Mouse (Mus musculus) G1E (cell line): Measurements from ENCODE around the gene Rufy4. TPM values are rescaled to one million over a fixed set of nuclear protein-coding genes. Genes with fewer than 3 reads are reported as not detected.

Experiments used
- ATAC-seq: 2 replicates; pipeline ENCODE4 v1.8.0; 2016; ENCODE audit warnings: mild to moderate bottlenecking; ENCODE audit not compliant: insufficient number of reproducible peaks, poor library complexity, low FRiP score, severe bottlenecking; ENCODE audit errors: extremely low read depth
- DNase-seq: peaks from one replicate; pipeline ENCODE4 v3.0.0; 2012; ENCODE audit warnings: low spot score
- H3K27me3 ChIP-seq: 2 replicates; pipeline ENCODE4 v1.6.1; 2012; ENCODE audit warnings: mild to moderate bottlenecking, low read length, inconsistent platforms; ENCODE audit not compliant: insufficient read depth
- H3K36me3 ChIP-seq: replicated peaks from 2 replicates; pipeline ENCODE3; 2012; ENCODE audit warnings: mild to moderate bottlenecking, inconsistent platforms
- H3K4me1 ChIP-seq: 2 replicates; pipeline ENCODE4 v1.6.1; 2012; ENCODE audit warnings: low read depth, low read length, inconsistent platforms, mixed read lengths; ENCODE audit not compliant: insufficient read depth
- H3K4me3 ChIP-seq: 2 replicates; pipeline ENCODE4 v1.5.1; 2012; ENCODE audit warnings: low read depth, mild to moderate bottlenecking, inconsistent platforms, low read length, moderate library complexity, mixed read lengths
- H3K9me3 ChIP-seq: replicated peaks from 2 replicates; pipeline ENCODE4 v1.6.1; 2012; ENCODE audit warnings: inconsistent platforms
- CTCF ChIP-seq: IDR thresholded peaks from 2 replicates; pipeline ENCODE4 v1.5.1; 2012; ENCODE audit warnings: low read depth, low read length, inconsistent platforms, mixed read lengths
- GATA1 ChIP-seq: IDR thresholded peaks from 2 replicates; pipeline ENCODE4 v1.6.1; 2012; ENCODE audit warnings: borderline replicate concordance, low read length, inconsistent platforms, mixed read lengths
- GATA2 ChIP-seq: IDR thresholded peaks from 2 replicates; pipeline ENCODE4 v1.6.1; 2012; ENCODE audit warnings: low read depth, low read length, inconsistent platforms, borderline replicate concordance
- POLR2AphosphoS5 ChIP-seq: IDR thresholded peaks from 2 replicates; pipeline ENCODE4 v1.6.1; 2012; ENCODE audit warnings: low read depth, low read length, inconsistent platforms; ENCODE audit not compliant: insufficient replicate concordance
- TAL1 ChIP-seq: conservative IDR thresholded peaks from 2 replicates; pipeline ENCODE4 v1.6.1; 2012; ENCODE audit warnings: low read depth, low read length, inconsistent platforms, mixed read lengths
- polyA plus RNA-seq: library from polyadenylated mRNA; stranded (reverse); fragments of >175 nt; gene quantifications from 2 replicates; pipeline ENCODE4 v1.2.3, GENCODE M21; 2012
- total RNA-seq, 2 experiments: library from RNA; stranded (forward) in 1 of 2; stranded (reverse) in 1 of 2; fragments of 200-1000 nt in 1 of 2; fragments of >200 nt in 1 of 2; fragmentation: Nextera tagmentation in 1 of 2; gene quantifications; 2 replicates each; pipeline ENCODE4 v1.2.3; 2014 to 2017

The Rufy4 gene
- total and polyA plus RNA-seq, 3 experiments: 0.05 TPM; not detected in 2

- H3K9me3 ChIP-seq: no peaks in the 10 kb centered on the region
- ATAC-seq: no peak
- no peak for TF ChIP-seq GATA1
- no peak for TF ChIP-seq TAL1
- no peak for TF ChIP-seq GATA2
- no peak for TF ChIP-seq CTCF
- no peak for TF ChIP-seq POLR2AphosphoS5
- DNase-seq: no peak
- no peaks in the 10 kb centered on the region for H3K4me1 ChIP-seq
- H3K4me3 ChIP-seq: no peak overlapping the region
- H3K27me3 ChIP-seq: peaks cover 23% of the 10 kb centered on the region
- H3K36me3 ChIP-seq: no peaks in the 10 kb centered on the region
Observed at GRCm38 (mm10) chr1:74093447-74093846, 31.9 kb upstream of the Rufy4 start.

- TF ChIP-seq TAL1 (no peak), CTCF (no peak), POLR2AphosphoS5 (no peak), GATA2 (no peak), GATA1 (no peak)
- no peaks in the 10 kb centered on the region for H3K9me3 ChIP-seq
- H3K36me3 ChIP-seq: no peaks in the 10 kb centered on the region
- H3K4me3 ChIP-seq: no peak overlapping the region
- H3K27me3 ChIP-seq: peaks cover 31% of the 10 kb centered on the region
- DNase-seq (no peak), ATAC-seq (no peak)
- H3K4me1 ChIP-seq: no peaks in the 10 kb centered on the region
Observed at GRCm38 (mm10) chr1:74094497-74095270, 30.7 kb upstream of the Rufy4 start.

- ATAC-seq: no peak
- H3K4me3 ChIP-seq: no peak overlapping the region
- no peaks in the 10 kb centered on the region for H3K9me3 ChIP-seq
- H3K36me3 ChIP-seq: no peaks in the 10 kb centered on the region
- no peaks in the 10 kb centered on the region for H3K4me1 ChIP-seq
- TF ChIP-seq CTCF (no peak), GATA1 (no peak), POLR2AphosphoS5 (no peak), TAL1 (no peak), GATA2 (no peak)
- H3K27me3 ChIP-seq: peaks cover 34% of the 10 kb centered on the region
- no peak for DNase-seq
Observed at GRCm38 (mm10) chr1:74095296-74095695, 30.0 kb upstream of the Rufy4 start.

- ATAC-seq: no peak
- Histone ChIP-seq H3K36me3 (no peaks in the 10 kb centered on the region), H3K9me3 (no peaks in the 10 kb centered on the region), H3K4me1 (no peaks in the 10 kb centered on the region), H3K27me3 (peaks cover 34% of the 10 kb centered on the region), H3K4me3 (no peak overlapping the region)
- no peak for DNase-seq
- no peak for TF ChIP-seq POLR2AphosphoS5
- no peak for TF ChIP-seq CTCF
- no peak for TF ChIP-seq TAL1
- no peak for TF ChIP-seq GATA1
- TF ChIP-seq GATA2: no peak
Observed at GRCm38 (mm10) chr1:74095728-74096127, 29.6 kb upstream of the Rufy4 start.

- no peak for ATAC-seq
- no peak overlapping the region for H3K4me3 ChIP-seq
Observed at GRCm38 (mm10) chr1:74098004-74099000, 27.0 kb upstream of the Rufy4 start.

GRCm38 (mm10) chr1:74099001-74099435 lies 26.3 kb upstream of the Rufy4 start:
- no peak for ATAC-seq
- no peaks in the 10 kb centered on the region for H3K4me1 ChIP-seq
- H3K9me3 ChIP-seq: no peaks in the 10 kb centered on the region
- H3K4me3 ChIP-seq: no peak overlapping the region
- no peaks in the 10 kb centered on the region for H3K36me3 ChIP-seq
- no peak for TF ChIP-seq CTCF
- no peak for TF ChIP-seq GATA2
- no peak for TF ChIP-seq GATA1
- TF ChIP-seq TAL1: no peak
- no peak for DNase-seq
- peaks cover 36% of the 10 kb centered on the region for H3K27me3 ChIP-seq

More at GRCm38 (mm10) chr1:74098004-74099000, 27.0 kb upstream of the Rufy4 start:
- H3K27me3 ChIP-seq: peaks cover 36% of the 10 kb centered on the region
- no peak for DNase-seq
- no peaks in the 10 kb centered on the region for H3K36me3 ChIP-seq
- no peaks in the 10 kb centered on the region for H3K9me3 ChIP-seq
- TF ChIP-seq GATA1: no peak
- TF ChIP-seq GATA2: no peak
- no peaks in the 10 kb centered on the region for H3K4me1 ChIP-seq
